26 mouse cellular contexts compared by ENCODE assay signal in the genomic region with DNA sequence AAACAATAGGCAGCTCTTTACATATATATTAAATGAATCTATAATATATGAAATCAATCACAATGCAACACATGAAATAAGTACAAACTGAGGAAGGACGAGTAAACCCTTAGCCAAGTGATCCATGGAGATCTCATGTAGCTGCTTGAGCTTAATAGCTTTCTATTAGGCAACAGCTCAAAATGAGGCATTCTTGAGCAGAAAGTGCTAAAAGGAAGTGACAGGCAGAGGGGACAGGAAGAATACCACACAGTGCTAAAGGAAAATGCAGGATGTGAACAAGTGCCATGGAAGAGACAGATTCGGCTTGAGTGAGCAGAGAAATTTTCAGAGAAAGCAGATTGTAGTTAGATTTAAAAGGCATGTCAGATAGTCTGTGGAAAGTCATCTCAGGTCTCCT.
DNase-seq lines count a peak whose midpoint lies in the region; ATAC-seq and TF ChIP-seq lines count a peak whose summit lies in the region.
"Had no signal": no experiment of that assay in that cellular context is flagged by ENCODE, and none has a peak within 500 bp of the region (broad histone marks: within the 10 kb centered on the region; RNA-seq: fewer than 3 reads in every experiment).

No protein-coding gene starts in this region.

- TF ChIP-seq CTCF in bone marrow macrophage, adult 2 months (IDR thresholded peaks at IDR 0.05; ENCODE audit: low read depth, low read length), result no peak

- intact Hi-C loops in left cerebral cortex, postnatal 25 days (cut with DNase I), result loop anchor here (5.0 to 10.0 kb wide), 4 partner anchors 120 to 1123 kb away; no protein-coding TSS in a partner anchor

- H3K27ac ChIP-seq in bone marrow macrophage, adult 2 months (ENCODE audit: insufficient read depth, low read depth, low read length), result peak overlapping the region; percentile 12
- H3K27ac ChIP-seq: forebrain, embryonic 10.5 days; forebrain, embryonic 13.5 days; heart, adult 2 months; heart, embryonic 10.5 days; heart, embryonic 13.5 days; hindbrain, embryonic 14.5 days; hindbrain, postnatal 0 days had no signal

- no peak for TF ChIP-seq POLR2A in bone marrow macrophage, adult 2 months (IDR thresholded peaks at IDR 0.05; ENCODE audit: borderline replicate concordance, low read depth, low read length)

- H3K4me1 ChIP-seq in bone marrow macrophage, adult 2 months (ENCODE audit: control insufficient read depth, insufficient read depth, low read length), result peaks cover 18% of the 10 kb centered on the region
- H3K4me1 ChIP-seq: forebrain, embryonic 10.5 days; forebrain, embryonic 13.5 days; heart, embryonic 13.5 days had no signal

- peak; percentile 48 for ATAC-seq in megakaryocyte, adult 5-6 weeks (ENCODE audit: poor library complexity, severe bottlenecking)
- ATAC-seq: activated CD4-positive, CD25-positive, alpha-beta regulatory T cell, adult 4 months; CD4-positive, CD25-positive, alpha-beta regulatory T cell, adult 4 months; forebrain, embryonic 13.5 days; forebrain, postnatal 0 days; hindbrain, postnatal 0 days had no signal

- no peak overlapping the region for H3K4me3 ChIP-seq in bone marrow macrophage, adult 2 months (ENCODE audit: insufficient read depth, low read length)
- H3K4me3 ChIP-seq: forebrain, embryonic 10.5 days; forebrain, embryonic 13.5 days; gastrocnemius, adult 2 months; heart, adult 2 months; heart, embryonic 10.5 days; heart, embryonic 13.5 days had no signal

- peak; percentile 64 for DNase-seq in A20 (ENCODE audit: low read depth, low spot score)
- DNase-seq in retina, postnatal 1 day, result peak; percentile 2
- no peak for DNase-seq in left cerebral cortex, postnatal 25 days (ENCODE audit: low spot score in 2 of 2)
- no peak for DNase-seq in right cerebral cortex, postnatal 4 days
- DNase-seq in urinary bladder, postnatal 14 days (ENCODE audit: low spot score), result no peak
- DNase-seq: adrenal gland, adult 8-10 months; adrenal gland, postnatal 25 days; cerebellum, adult 18-20 months; cerebellum, adult 9-10 months; cerebellum, postnatal 14 days; forebrain, postnatal 0 days; gastrocnemius, adult 2 months; gastrocnemius, postnatal 14 days; heart, adult 2 months; heart, postnatal 14 days; heart, postnatal 4 days had no signal

Comparison
In these comparisons a context has a peak if more than half of its experiments do, and no peak if none do; other contexts are left out.
1. DNase-seq: peak in A20 (single experiment) and retina, postnatal 1 day (single experiment); none in left cerebral cortex, postnatal 25 days (0 of 2), right cerebral cortex, postnatal 4 days (single experiment) and urinary bladder, postnatal 14 days (single experiment).